Mouse (Mus musculus) lung, postnatal 10 days (tissue): ENCODE data around the gene Runx2.

Experiments used
- DNase-seq: peaks from one replicate; pipeline ENCODE4 v3.0.0; 2021

Runx2 gene

DNA sequence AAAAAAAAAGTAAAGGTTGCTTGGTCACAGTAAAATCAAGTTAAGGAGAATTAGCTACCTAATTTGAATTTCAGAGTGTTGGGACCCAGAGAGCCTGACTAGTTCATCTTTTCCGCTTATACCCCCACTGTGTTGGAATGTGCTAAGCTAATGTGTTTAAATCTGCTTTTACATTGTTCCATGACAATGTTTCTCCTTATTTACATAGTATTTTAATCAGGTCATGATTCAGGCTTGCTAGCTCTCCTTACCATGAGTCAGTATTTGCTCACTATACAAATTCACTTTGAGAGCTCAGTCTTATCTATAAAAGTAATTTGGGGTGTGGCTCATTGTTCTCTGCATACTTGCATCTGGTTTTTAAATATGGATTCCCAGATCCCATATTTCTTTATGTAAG lies 47.2 kb downstream of the Runx2 start:
- no peak for DNase-seq

- no peak for DNase-seq
Observed at GRCm38 (mm10) chr17:44766975-44767374, 47.6 kb downstream of the Runx2 start.

- DNase-seq: no peak
Observed at GRCm38 (mm10) chr17:44766318-44766717, 48.3 kb downstream of the Runx2 start.

GRCm38 (mm10) chr17:44745378-44745777 lies 69.2 kb downstream of the Runx2 start:
- no peak for DNase-seq

GRCm38 (mm10) chr17:44743780-44744179 lies 70.8 kb downstream of the Runx2 start:
- no peak for DNase-seq

- DNase-seq: no peak
Observed at GRCm38 (mm10) chr17:44742246-44742645, 72.4 kb downstream of the Runx2 start.

- no peak for DNase-seq
Observed at GRCm38 (mm10) chr17:44738121-44738637, 76.4 kb downstream of the Runx2 start.

GRCm38 (mm10) chr17:44737275-44738120 lies 77.1 kb downstream of the Runx2 start:
- no peak for DNase-seq

DNA sequence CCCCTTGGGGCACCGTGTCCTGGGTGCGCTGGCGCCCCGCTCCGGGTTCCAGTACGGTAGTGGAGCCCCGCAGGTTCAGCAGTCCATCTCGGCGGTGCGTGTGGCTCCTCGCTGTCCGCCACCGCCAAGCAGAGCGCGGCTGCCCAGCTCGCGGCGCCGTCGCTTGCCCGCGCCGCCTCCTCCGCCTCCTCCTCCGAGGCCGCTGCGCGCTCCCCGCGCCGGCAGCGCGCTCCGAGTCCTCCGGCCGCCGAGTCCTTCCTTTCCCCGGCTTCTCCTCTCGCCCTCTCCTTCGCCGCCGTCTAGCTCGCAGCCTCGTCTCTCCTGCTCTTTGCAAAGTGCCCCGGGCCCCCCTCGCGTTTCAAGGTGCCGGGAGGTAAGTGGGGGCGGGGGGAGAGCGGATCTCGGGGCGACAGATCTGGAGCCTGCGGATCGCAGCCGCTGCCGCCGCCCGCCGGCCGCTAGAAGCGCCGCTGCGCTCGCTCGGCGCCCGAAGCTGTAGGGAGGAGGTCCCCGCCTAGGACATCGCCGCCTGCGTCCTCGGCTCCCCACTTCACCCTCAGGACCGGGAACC lies 78.5 kb downstream of the Runx2 start:
- peak; percentile 75 for DNase-seq

DNA sequence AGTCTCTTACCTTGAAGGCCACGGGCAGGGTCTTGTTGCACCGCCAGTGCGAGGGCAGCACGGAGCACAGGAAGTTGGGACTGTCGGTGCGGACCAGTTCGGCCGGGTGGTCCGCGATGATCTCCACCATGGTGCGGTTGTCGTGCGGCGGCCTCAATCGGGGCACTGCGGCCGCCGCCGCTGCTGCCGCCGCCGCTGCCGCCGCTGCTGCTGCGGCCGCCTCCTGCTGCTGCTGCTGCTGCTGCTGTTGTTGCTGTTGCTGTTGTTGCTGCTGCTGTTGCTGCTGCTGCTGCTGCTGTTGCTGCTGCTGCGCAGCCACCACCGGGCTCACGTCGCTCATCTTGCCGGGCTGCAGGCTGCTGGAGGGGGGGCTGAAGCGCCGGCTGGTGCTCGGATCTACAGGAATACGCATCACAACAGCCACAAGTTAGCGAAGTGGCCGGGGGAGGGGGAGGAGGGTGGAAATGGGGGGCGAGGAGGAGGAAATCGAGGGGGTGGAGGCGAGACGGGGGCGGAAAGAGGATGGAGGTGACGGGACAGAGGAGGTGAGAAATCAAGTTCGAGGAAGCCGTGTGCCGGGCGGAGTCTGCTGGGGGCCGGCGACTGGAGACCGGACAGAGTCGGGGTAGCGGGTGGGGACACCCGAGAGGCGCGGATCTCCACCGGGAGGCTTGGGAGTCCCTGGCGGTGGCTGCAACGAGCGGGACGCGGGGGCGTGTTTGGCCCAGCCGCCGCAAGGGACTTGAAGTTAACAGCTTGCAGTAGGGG lies 79.2 kb downstream of the Runx2 start:
- peak; percentile 53 for DNase-seq

- DNase-seq: peak; percentile 56
Observed at GRCm38 (mm10) chr17:44734501-44735222, 79.9 kb downstream of the Runx2 start.

GRCm38 (mm10) chr17:44733544-44734310 lies 80.9 kb downstream of the Runx2 start:
- DNase-seq: no peak

GRCm38 (mm10) chr17:44728464-44728863 lies 86.1 kb downstream of the Runx2 start:
- no peak for DNase-seq

GRCm38 (mm10) chr17:44727675-44728074 lies 86.9 kb downstream of the Runx2 start:
- no peak for DNase-seq

GRCm38 (mm10) chr17:44724805-44725480 lies 89.7 kb downstream of the Runx2 start:
- no peak for DNase-seq

DNA sequence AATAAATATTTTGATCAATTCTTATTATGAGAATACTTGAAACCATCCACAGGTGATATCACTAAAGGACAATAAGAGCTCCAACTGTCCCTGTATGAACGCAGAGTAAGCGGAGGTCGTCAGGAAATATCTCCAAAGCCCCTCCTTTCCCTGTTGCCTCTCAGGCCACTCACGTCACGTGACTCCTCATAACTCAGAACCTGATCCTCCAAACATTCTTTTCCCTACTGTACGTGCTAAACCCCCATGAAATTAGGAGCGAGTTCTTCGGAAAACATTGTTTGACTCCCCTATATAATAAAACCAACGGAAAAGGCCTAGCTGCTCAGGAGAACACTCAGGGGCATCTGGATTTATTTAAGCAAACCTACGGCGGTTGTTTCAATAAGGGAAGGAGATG lies 90.3 kb downstream of the Runx2 start:
- no peak for DNase-seq

DNA sequence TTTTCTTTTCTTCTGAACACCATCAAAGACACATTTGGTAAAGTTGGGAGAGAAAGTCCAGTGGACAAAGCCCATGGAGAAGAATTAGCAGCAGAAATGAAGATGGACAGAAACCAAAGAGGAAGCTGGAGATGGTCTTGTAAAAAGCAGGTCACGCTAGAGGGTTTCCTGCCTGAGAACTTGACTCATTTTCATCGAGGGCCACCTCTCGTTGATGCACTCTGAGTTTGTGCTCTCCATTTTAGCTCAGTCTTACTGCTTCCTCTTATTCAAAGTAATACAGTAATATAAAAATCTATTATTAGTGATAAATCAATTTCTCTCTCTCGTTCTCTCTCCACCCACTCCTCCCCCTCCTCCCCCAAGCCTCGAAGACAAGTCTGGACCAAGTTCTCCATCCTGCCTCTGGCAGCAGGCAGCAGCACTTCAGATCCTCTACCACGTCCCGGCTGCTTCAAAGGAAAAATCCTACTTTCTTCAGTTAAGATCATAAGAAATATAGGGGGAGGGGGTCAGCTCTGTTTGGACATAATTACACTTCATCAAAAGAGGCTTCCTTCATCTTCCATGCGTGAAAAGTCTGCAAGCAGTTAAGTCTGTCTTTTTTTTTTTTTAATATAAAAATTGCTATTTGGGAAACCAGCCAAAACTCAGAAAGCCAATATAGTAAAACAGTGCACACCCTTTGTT lies 92.3 kb downstream of the Runx2 start:
- DNase-seq: no peak

DNA sequence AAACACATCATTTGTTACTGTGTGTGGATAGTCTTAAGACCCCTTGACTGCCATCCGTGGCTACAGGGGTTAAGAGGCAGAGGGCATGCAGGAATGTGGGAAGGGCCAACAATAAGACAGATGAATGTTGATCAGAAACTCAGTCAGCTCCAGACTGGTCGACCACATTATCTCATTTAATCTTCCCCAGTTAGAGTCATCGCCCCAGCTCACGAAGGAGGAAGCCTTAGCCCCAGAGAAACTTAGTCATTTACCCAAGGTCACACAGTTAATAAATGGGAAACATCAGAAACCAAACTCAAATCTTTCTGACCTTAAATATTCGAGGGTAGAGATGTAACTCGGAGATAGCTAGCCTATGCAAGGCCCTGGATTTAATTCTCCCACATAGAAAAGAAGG lies 96.0 kb downstream of the Runx2 start:
- no peak for DNase-seq

DNA sequence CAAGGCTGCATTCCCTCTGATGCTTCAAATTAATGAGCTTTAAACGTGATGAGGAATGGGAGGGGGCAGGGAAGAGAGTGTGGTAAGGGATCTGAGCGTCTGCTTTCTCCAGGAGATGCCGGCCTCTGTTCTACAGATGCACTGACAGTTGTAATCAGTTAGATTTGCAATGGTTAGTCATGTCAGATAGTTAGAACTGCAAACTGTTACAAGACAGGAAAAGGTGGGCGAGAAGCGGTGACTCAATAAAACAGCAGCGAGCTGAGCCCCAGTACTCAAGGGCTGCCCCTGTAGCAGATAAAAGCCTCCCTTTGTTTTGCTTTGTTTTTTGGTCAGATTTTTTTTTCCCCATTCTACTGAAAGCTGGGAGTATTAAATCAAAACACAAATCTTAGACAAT lies 96.6 kb downstream of the Runx2 start:
- DNase-seq: no peak

DNA sequence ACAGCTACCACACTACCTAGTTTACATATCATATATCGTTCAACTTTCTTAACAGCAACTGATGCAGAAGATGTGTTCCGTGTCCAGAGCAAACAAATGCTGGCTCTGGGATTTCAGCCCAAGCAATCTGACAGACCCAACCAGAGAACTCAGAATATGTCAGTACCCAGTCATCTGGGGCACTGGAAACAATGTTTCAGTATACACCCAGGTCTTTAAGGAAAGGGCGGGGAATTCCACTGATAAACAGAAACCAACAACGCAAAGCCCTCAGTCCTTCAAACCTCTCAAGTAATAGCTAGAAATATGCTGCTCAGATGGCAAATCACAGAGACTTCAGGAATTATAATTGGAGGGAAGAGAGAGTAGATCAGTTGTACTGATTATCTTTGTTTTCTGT lies 100.5 kb downstream of the Runx2 start:
- DNase-seq: no peak

GRCm38 (mm10) chr17:44713404-44713803 lies 101.2 kb downstream of the Runx2 start:
- DNase-seq: peak; percentile 30
